Mouse (Mus musculus): ENCODE data around the gene Fnbp1. TPM values are rescaled to one million over a fixed set of nuclear protein-coding genes. Genes with fewer than 3 reads are reported as not detected.

Fnbp1 gene
- polyA plus RNA-seq, 1 experiment from 2014 or later, result 19.4 TPM

- no peak overlapping the region for H3K4me3 ChIP-seq
- ATAC-seq (replicated peaks), result peak; percentile 70
- H3K4me1 ChIP-seq, result peaks cover 27% of the 10 kb centered on the region
- no peak overlapping the region for H3K9ac ChIP-seq (replicated peaks)
- 6% methylated on average over 13 of the region's 13 CpGs for WGBS
- peak overlapping the region; percentile 73 for H3K27ac ChIP-seq (replicated peaks)
- no peak overlapping the region for H3K4me2 ChIP-seq (replicated peaks)
- no peaks in the 10 kb centered on the region; the same call in 1 of the 2 replicates for H3K36me3 ChIP-seq
- H3K9me3 ChIP-seq, result no peaks in the 10 kb centered on the region
- H3K27me3 ChIP-seq, result no peaks in the 10 kb centered on the region
Measured at GRCm38 (mm10) chr2:31068246-31069113, 73.3 kb downstream of the Fnbp1 start.

- Histone ChIP-seq H3K9ac (replicated peaks) (no peak overlapping the region), H3K9me3 (no peaks in the 10 kb centered on the region), H3K27me3 (no peaks in the 10 kb centered on the region), H3K27ac (replicated peaks) (peak overlapping the region; percentile 73), H3K4me3 (no peak overlapping the region), H3K4me1 (peaks cover 27% of the 10 kb centered on the region), H3K4me2 (replicated peaks) (no peak overlapping the region), H3K36me3 (no peaks in the 10 kb centered on the region; the same call in 1 of the 2 replicates)
- ATAC-seq (replicated peaks), result no peak
- WGBS, result 36% methylated on average over 7 of the region's 7 CpGs
Measured at GRCm38 (mm10) chr2:31067696-31068245, 74.0 kb downstream of the Fnbp1 start.

GRCm38 (mm10) chr2:31067059-31067595 is 74.7 kb downstream of the Fnbp1 start:
- 49% methylated on average over 13 of the region's 13 CpGs for WGBS
- Histone ChIP-seq H3K27me3 (no peaks in the 10 kb centered on the region), H3K4me3 (no peak overlapping the region), H3K27ac (replicated peaks) (peak overlapping the region; percentile 73), H3K9ac (replicated peaks) (no peak overlapping the region), H3K4me1 (peaks cover 27% of the 10 kb centered on the region), H3K4me2 (replicated peaks) (no peak overlapping the region), H3K9me3 (no peaks in the 10 kb centered on the region), H3K36me3 (no peaks in the 10 kb centered on the region)
- ATAC-seq (replicated peaks), result 0 out of 2 replicates have a peak, but pooled peaks have one; percentile 13

GRCm38 (mm10) chr2:31066019-31066789 is 75.6 kb downstream of the Fnbp1 start:
- H3K9me3 ChIP-seq, result no peaks in the 10 kb centered on the region
- no peak for ATAC-seq (replicated peaks)
- no peak overlapping the region for H3K4me2 ChIP-seq (replicated peaks)
- H3K9ac ChIP-seq (replicated peaks), result no peak overlapping the region
- no peaks in the 10 kb centered on the region for H3K27me3 ChIP-seq
- H3K27ac ChIP-seq (replicated peaks), result peak overlapping the region; percentile 73; the same call in 1 of the 2 replicates
- peaks cover 27% of the 10 kb centered on the region for H3K4me1 ChIP-seq
- H3K4me3 ChIP-seq, result no peak overlapping the region
- WGBS, result 75% methylated on average over 11 of the region's 11 CpGs
- no peaks in the 10 kb centered on the region for H3K36me3 ChIP-seq

DNA sequence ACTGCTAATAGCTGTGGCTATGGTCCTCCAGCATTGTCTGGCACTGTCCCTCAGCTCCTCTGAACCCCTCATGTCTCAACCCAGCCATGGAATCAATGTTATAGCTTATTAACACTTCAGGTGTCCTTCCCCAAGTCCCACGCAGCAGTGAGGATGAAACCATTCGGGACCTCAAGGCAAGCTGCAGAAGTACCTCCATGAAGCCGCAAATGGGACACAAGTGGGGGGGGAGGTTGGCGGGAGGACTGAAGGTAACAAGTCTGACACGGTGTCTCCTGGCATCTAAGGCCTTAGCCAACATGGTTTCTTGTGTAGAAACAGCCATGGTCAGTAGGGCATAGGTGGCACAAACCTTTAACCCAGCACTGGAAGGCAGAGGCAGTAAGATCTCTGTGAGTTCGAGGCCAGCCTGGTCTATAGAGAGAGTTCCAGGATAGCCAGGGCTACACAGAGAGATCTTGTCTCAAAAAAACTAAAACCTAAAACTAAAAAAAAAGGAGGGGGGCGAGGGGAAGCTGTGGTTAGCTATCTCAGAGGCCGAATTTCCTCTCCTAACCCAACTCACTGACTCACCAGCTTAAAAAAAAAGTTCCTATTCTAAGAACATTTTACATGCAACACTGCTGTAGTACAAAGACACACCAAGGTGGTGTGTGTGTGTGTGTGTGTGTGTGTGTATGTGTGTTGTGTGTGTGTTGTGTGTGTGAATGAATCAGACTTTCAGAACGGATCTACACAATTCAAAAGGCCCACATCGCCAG is 79.8 kb downstream of the Fnbp1 start:
- no peaks in the 10 kb centered on the region for H3K27me3 ChIP-seq
- no peaks in the 10 kb centered on the region for H3K9me3 ChIP-seq
- no peak for ATAC-seq (replicated peaks)
- no peak overlapping the region for H3K4me2 ChIP-seq (replicated peaks)
- no peak overlapping the region for H3K4me3 ChIP-seq
- peaks cover 13% of the 10 kb centered on the region for H3K4me1 ChIP-seq
- H3K9ac ChIP-seq (replicated peaks), result no peak overlapping the region
- 92% methylated on average over 10 of the region's 10 CpGs for WGBS
- H3K27ac ChIP-seq (replicated peaks), result no peak overlapping the region
- H3K36me3 ChIP-seq, result no peaks in the 10 kb centered on the region

DNA sequence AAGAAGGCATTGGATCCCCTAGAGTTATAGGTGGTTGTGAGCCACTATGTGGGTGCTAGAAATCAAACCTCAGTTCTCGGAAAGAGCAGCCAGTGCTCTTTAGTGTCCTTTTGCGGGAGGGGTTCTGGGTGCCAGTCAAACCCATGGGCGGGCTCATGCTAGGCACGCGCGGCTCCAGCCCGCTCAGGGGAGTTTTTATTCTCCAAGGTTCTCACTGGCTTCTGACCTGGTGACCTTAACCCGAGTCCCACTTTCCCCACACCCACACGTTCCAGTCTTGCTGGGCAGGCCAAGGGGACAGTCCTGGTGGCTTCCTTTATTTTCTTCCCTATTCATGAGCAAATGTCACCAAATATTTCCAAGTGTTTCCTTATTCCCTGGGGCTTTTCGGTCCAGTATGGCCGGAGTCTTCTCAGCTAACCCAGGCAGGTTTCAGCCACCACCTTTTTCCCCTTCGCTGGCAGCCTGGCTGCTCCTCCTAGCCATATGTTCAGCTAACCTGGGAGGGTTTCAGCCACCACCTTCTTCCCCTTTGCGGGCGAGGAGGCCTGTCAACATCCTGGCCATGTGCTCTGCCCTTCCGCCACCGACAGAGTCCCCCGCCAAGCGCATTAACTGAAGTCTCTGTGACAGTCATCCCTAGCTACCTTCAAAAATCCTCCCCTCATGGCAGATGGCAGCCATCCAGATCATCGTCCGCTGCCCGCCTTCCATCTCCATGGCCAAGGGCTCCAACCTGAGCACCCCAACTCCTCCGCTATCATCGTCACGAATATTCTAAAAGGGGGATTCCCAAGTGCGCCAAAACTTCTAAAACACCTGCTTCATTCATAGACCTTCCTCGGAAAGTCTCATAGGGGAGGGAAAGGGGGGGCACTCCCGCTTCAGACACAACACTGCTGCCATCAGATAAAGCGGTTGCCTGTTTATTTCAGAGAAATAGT is 80.7 kb downstream of the Fnbp1 start:
- Histone ChIP-seq H3K27ac (replicated peaks) (no peak overlapping the region), H3K9me3 (no peaks in the 10 kb centered on the region), H3K4me1 (peaks cover 3% of the 10 kb centered on the region; the same call in 1 of the 2 replicates), H3K4me2 (replicated peaks) (no peak overlapping the region), H3K27me3 (no peaks in the 10 kb centered on the region), H3K4me3 (no peak overlapping the region), H3K36me3 (peaks cover 8% of the 10 kb centered on the region; the same call in 1 of the 2 replicates), H3K9ac (replicated peaks) (no peak overlapping the region)
- ATAC-seq (replicated peaks), result no peak
- 91% methylated on average over 28 of the region's 28 CpGs for WGBS

GRCm38 (mm10) chr2:31060271-31060670 is 81.5 kb downstream of the Fnbp1 start:
- no peak for ATAC-seq (replicated peaks)
- H3K4me2 ChIP-seq (replicated peaks), result no peak overlapping the region
- no peak overlapping the region for H3K9ac ChIP-seq (replicated peaks)
- no peaks in the 10 kb centered on the region for H3K4me1 ChIP-seq
- H3K27ac ChIP-seq (replicated peaks), result no peak overlapping the region
- peaks cover 16% of the 10 kb centered on the region; the same call in 1 of the 2 replicates for H3K36me3 ChIP-seq
- H3K4me3 ChIP-seq, result no peak overlapping the region
- 86% methylated on average over 1 of the region's 1 CpGs for WGBS
- no peaks in the 10 kb centered on the region for H3K27me3 ChIP-seq
- no peaks in the 10 kb centered on the region for H3K9me3 ChIP-seq

DNA sequence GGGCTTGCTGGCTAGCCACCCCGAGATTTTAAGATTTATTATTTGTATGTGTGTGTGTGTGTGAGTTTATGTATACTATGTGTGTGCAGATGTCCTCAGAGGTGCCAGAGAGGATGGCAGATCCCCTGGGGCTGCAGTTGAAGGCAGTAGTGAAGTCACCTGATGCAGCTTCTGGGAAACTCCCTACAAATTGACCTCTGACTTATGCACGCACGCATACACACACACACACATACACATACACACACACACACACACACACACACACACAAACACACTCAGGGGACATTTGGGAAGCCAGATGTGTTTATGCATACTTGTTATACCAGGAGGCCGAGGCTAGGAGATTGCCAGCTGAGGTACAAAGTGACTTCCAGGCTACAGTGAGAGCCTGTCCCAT is 83.4 kb downstream of the Fnbp1 start:
- Histone ChIP-seq H3K27me3 (no peaks in the 10 kb centered on the region), H3K4me1 (no peaks in the 10 kb centered on the region), H3K4me3 (no peak overlapping the region), H3K9ac (replicated peaks) (no peak overlapping the region), H3K27ac (replicated peaks) (no peak overlapping the region), H3K36me3 (peaks cover 27% of the 10 kb centered on the region; the same call in 1 of the 2 replicates), H3K4me2 (replicated peaks) (no peak overlapping the region), H3K9me3 (no peaks in the 10 kb centered on the region)
- 87% methylated on average over 4 of the region's 4 CpGs for WGBS
- ATAC-seq (replicated peaks), result no peak

DNA sequence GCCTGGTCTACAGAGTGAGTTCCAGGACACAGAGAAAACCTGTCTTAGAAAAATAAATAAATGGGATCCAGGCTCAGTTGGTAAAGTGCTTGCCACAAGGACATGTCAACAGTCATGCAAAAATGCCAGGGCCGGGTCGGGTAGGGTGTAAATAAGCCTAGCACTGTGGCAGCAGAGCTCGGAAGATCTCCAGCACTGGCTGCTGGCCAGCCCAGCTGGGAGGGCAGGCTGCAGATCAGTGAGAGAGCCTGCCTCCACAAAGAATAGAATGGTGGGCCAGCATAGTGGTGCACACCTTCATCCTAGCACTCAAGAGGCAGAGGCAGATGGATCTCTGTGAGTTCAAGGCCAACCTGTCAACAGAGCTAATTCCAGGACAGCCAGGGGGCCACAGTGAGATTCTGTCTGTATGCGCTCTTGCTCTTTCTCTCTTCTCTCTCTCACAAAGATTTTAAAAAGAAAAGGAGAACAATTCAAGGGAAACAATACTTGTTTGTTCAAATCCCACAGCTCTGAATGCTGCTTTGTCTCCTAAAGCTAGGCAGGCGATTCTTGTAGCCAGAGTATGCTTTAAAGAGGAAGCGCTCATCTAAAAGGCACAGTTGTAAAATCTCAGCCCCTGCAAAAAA is 84.1 kb downstream of the Fnbp1 start:
- 56% methylated on average over 6 of the region's 6 CpGs for WGBS

DNA sequence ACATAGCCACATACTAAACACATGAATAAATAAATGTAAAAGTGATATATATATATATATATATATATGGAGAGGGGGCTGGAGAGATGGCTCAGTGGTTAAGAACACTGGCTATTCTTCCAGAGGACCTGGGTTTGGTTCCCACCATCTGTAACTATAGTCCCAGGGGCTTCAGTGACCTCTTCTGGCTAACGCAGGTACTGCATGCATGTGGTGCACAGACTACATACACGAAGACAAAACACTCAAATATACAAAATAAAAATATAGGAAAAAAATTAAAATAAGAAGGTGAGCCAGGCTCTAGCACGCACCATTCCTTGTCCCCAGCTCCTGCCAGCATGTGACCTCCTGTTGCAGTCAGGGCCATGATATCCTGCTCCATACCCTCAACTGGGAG is 85.7 kb downstream of the Fnbp1 start:
- ATAC-seq (replicated peaks), result no peak
- Histone ChIP-seq H3K9me3 (no peaks in the 10 kb centered on the region), H3K4me3 (no peak overlapping the region), H3K36me3 (peaks cover 27% of the 10 kb centered on the region; the same call in 1 of the 2 replicates), H3K27me3 (no peaks in the 10 kb centered on the region), H3K4me1 (no peaks in the 10 kb centered on the region), H3K27ac (replicated peaks) (no peak overlapping the region), H3K4me2 (replicated peaks) (no peak overlapping the region), H3K9ac (replicated peaks) (no peak overlapping the region)
- 99% methylated on average over 3 of the region's 3 CpGs for WGBS

More for the DNA sequence above, 84.1 kb downstream of the Fnbp1 start:
- H3K36me3 ChIP-seq, result peaks cover 27% of the 10 kb centered on the region; the same call in 1 of the 2 replicates
- no peaks in the 10 kb centered on the region for H3K9me3 ChIP-seq
- H3K27ac ChIP-seq (replicated peaks), result no peak overlapping the region
- no peak overlapping the region for H3K9ac ChIP-seq (replicated peaks)
- H3K4me2 ChIP-seq (replicated peaks), result no peak overlapping the region
- H3K4me3 ChIP-seq, result no peak overlapping the region
- H3K4me1 ChIP-seq, result no peaks in the 10 kb centered on the region
- ATAC-seq (replicated peaks), result no peak
- no peaks in the 10 kb centered on the region for H3K27me3 ChIP-seq

Data from forebrain, embryonic 15.5 days (tissue).